Mouse (Mus musculus) embryonic facial prominence, embryonic 14.5 days (tissue): ENCODE data around the gene Nkx1-1. TPM values are rescaled to one million over a fixed set of nuclear protein-coding genes. Genes with fewer than 3 reads are reported as not detected.

Experiments
- ATAC-seq: fragments of 200-750 bp; cut with Nextera tagmentation; 2 replicates; pipeline ENCODE4 v1.8.0; 2017; ENCODE audit warnings: low read depth, moderate number of reproducible peaks, moderate TSS enrichment
- DNase-seq: peaks from one replicate; pipeline ENCODE4 v3.0.0-alpha.2; 2015; ENCODE audit warnings: low spot score
- H3K27ac ChIP-seq: fragments of 300-500 bp; sonication (generic); replicated peaks from 2 replicates; pipeline ENCODE4 v1.5.1; 2014; ENCODE audit warnings: low read depth, mild to moderate bottlenecking, low read length, moderate library complexity
- H3K27me3 ChIP-seq: fragments of 300-500 bp; sonication (generic); replicated peaks from 2 replicates; pipeline ENCODE4 v1.6.1; 2014; ENCODE audit warnings: low read length; ENCODE audit not compliant: control insufficient read depth, insufficient read depth
- H3K36me3 ChIP-seq: fragments of 300-500 bp; sonication (generic); 2 replicates; pipeline ENCODE4 v1.6.1; 2014; ENCODE audit warnings: low read length, mixed read lengths; ENCODE audit not compliant: control insufficient read depth, insufficient read depth
- H3K4me1 ChIP-seq: fragments of 300-500 bp; sonication (generic); 2 replicates; pipeline ENCODE4 v1.6.1; 2014; ENCODE audit warnings: antibody characterized with exemption, low read length; ENCODE audit not compliant: control insufficient read depth, insufficient read depth
- H3K4me2 ChIP-seq: fragments of 300-500 bp; sonication (generic); 2 replicates; pipeline ENCODE4 v1.6.1; 2014; ENCODE audit warnings: low read depth, mild to moderate bottlenecking, low read length, moderate library complexity, mixed read lengths
- H3K4me3 ChIP-seq: fragments of 300-500 bp; sonication (generic); 2 replicates; pipeline ENCODE4 v1.5.1; 2014; ENCODE audit warnings: low read depth, mild to moderate bottlenecking, low read length
- H3K9ac ChIP-seq: fragments of 300-500 bp; sonication (generic); 2 replicates; pipeline ENCODE4 v1.6.1; 2014; ENCODE audit warnings: low read depth, mild to moderate bottlenecking, low read length, moderate library complexity, mixed read lengths
- H3K9me3 ChIP-seq: fragments of 300-500 bp; sonication (generic); 2 replicates; pipeline ENCODE4 v1.6.1; 2016; ENCODE audit warnings: low read length; ENCODE audit not compliant: control insufficient read depth
- WGBS: fragments of 180-500 bp; shearing (Covaris S2); extraction: QIAGEN DNeasy Blood & Tissue Kit; methylation state at CpG from one replicate; pipeline ENCODE4 v1.1.7; 2014; 5-methylcytosine and 5-hydroxymethylcytosine counted together
- polyA plus RNA-seq: library from polyadenylated mRNA; unstranded; fragments of >200 nt; fragmentation: Nextera tagmentation; extraction: Ambion mirVana; gene quantifications from 2 replicates; pipeline ENCODE4 v1.2.1, GENCODE M21; 2014

Gene Nkx1-1
- polyA plus RNA-seq, 1 experiment from 2014 or later = not detected

- WGBS = under 1% methylated on average over 35 of the region's 77 CpGs
- Histone ChIP-seq H3K9ac (no peak overlapping the region), H3K9me3 (no peaks in the 10 kb centered on the region), H3K27me3 (peaks cover 96% of the 10 kb centered on the region), H3K4me1 (0 out of 2 replicates have a peak, but pooled peaks cover 6% of the 10 kb centered on the region), H3K4me2 (peak overlapping the region; percentile 38), H3K4me3 (peak overlapping the region; percentile 30), H3K36me3 (no peaks in the 10 kb centered on the region), H3K27ac (no peak overlapping the region)
- ATAC-seq (no peak), DNase-seq (no peak)
These were observed 2.4 kb downstream of the Nkx1-1 start for GRCm38 (mm10) chr5:33431173-33432005.

- peak overlapping the region; percentile 30 for H3K4me3 ChIP-seq
- no peaks in the 10 kb centered on the region for H3K36me3 ChIP-seq
- H3K4me1 ChIP-seq = 0 out of 2 replicates have a peak, but pooled peaks cover 6% of the 10 kb centered on the region
- no peaks in the 10 kb centered on the region for H3K9me3 ChIP-seq
- peak overlapping the region; percentile 38 for H3K4me2 ChIP-seq
- under 1% methylated on average over 40 of the region's 64 CpGs for WGBS
- DNase-seq (peak; percentile 16), ATAC-seq (no peak)
- no peak overlapping the region for H3K27ac ChIP-seq
- H3K27me3 ChIP-seq = peaks cover 92% of the 10 kb centered on the region
- no peak overlapping the region for H3K9ac ChIP-seq
These were observed 3.1 kb downstream of the Nkx1-1 start for GRCm38 (mm10) chr5:33430511-33431172.

- Histone ChIP-seq H3K27ac (no peak overlapping the region), H3K27me3 (peaks cover 92% of the 10 kb centered on the region), H3K4me2 (0 out of 2 replicates have a peak overlapping the region, but pooled peaks have one; percentile 38), H3K9me3 (no peaks in the 10 kb centered on the region), H3K4me1 (0 out of 2 replicates have a peak, but pooled peaks cover 6% of the 10 kb centered on the region), H3K9ac (no peak overlapping the region), H3K4me3 (peak overlapping the region; percentile 30; the same call in 1 of the 2 replicates), H3K36me3 (no peaks in the 10 kb centered on the region)
- ATAC-seq (no peak), DNase-seq (no peak)
- WGBS = 2% methylated on average over 16 of the region's 16 CpGs
These were observed 3.7 kb downstream of the Nkx1-1 start for GRCm38 (mm10) chr5:33430106-33430505.

GRCm38 (mm10) chr5:33427461-33427860, 6.3 kb downstream of the Nkx1-1 start:
- 0 out of 2 replicates have a peak, but pooled peaks cover 6% of the 10 kb centered on the region for H3K4me1 ChIP-seq
- H3K4me3 ChIP-seq = no peak overlapping the region
- ATAC-seq = no peak
- no peak for DNase-seq
- H3K36me3 ChIP-seq = no peaks in the 10 kb centered on the region
- H3K9ac ChIP-seq = no peak overlapping the region
- H3K9me3 ChIP-seq = no peaks in the 10 kb centered on the region
- H3K27ac ChIP-seq = no peak overlapping the region
- peaks cover 67% of the 10 kb centered on the region for H3K27me3 ChIP-seq
- no peak overlapping the region for H3K4me2 ChIP-seq

GRCm38 (mm10) chr5:33420313-33420712, 13.5 kb downstream of the Nkx1-1 start:
- peaks cover 3% of the 10 kb centered on the region for H3K27me3 ChIP-seq
- no peak overlapping the region for H3K4me3 ChIP-seq
- no peak overlapping the region for H3K4me2 ChIP-seq
- no peaks in the 10 kb centered on the region for H3K9me3 ChIP-seq
- peaks cover 13% of the 10 kb centered on the region for H3K36me3 ChIP-seq
- WGBS = 69% methylated on average over 3 of the region's 3 CpGs
- ATAC-seq (no peak), DNase-seq (no peak)
- no peak overlapping the region for H3K9ac ChIP-seq
- no peak overlapping the region for H3K27ac ChIP-seq
- H3K4me1 ChIP-seq = no peaks in the 10 kb centered on the region

GRCm38 (mm10) chr5:33400819-33401218, 33.0 kb downstream of the Nkx1-1 start:
- H3K36me3 ChIP-seq = peaks cover 8% of the 10 kb centered on the region; the same call in 1 of the 2 replicates
- H3K27me3 ChIP-seq = no peaks in the 10 kb centered on the region
- no peak overlapping the region for H3K27ac ChIP-seq
- DNase-seq (no peak), ATAC-seq (no peak)
- no peak overlapping the region for H3K9ac ChIP-seq
- no peaks in the 10 kb centered on the region for H3K9me3 ChIP-seq
- WGBS = 53% methylated on average over 12 of the region's 12 CpGs
- H3K4me2 ChIP-seq = no peak overlapping the region
- H3K4me1 ChIP-seq = no peaks in the 10 kb centered on the region
- no peak overlapping the region for H3K4me3 ChIP-seq

- no peak overlapping the region for H3K9ac ChIP-seq
- H3K4me2 ChIP-seq = no peak overlapping the region
- H3K36me3 ChIP-seq = peaks cover 24% of the 10 kb centered on the region; the same call in 1 of the 2 replicates
- H3K27me3 ChIP-seq = no peaks in the 10 kb centered on the region
- no peaks in the 10 kb centered on the region for H3K4me1 ChIP-seq
- H3K27ac ChIP-seq = no peak overlapping the region
- no peak overlapping the region for H3K4me3 ChIP-seq
- DNase-seq = no peak
- ATAC-seq = no peak
- H3K9me3 ChIP-seq = no peaks in the 10 kb centered on the region
- 67% methylated on average over 7 of the region's 7 CpGs for WGBS
These were observed 36.9 kb downstream of the Nkx1-1 start for GRCm38 (mm10) chr5:33396828-33397227.

- Histone ChIP-seq H3K4me1 (no peaks in the 10 kb centered on the region), H3K9me3 (no peaks in the 10 kb centered on the region), H3K4me3 (no peak overlapping the region), H3K27me3 (no peaks in the 10 kb centered on the region), H3K9ac (no peak overlapping the region), H3K4me2 (no peak overlapping the region), H3K27ac (no peak overlapping the region), H3K36me3 (peaks cover 34% of the 10 kb centered on the region; the same call in 1 of the 2 replicates)
- 80% methylated on average over 11 of the region's 11 CpGs for WGBS
- DNase-seq (no peak), ATAC-seq (no peak)
These were observed 38.1 kb downstream of the Nkx1-1 start for GRCm38 (mm10) chr5:33395693-33396092.
